Mouse (Mus musculus) embryonic fibroblast, embryonic 13.5 days (primary cell): ENCODE results near the gene 4933425L06Rik.

Experiments
- CTCF ChIP-seq: IDR thresholded peaks from 2 replicates; pipeline ENCODE4 v1.5.1; 2011; ENCODE audit warnings: mild to moderate bottlenecking, control low read depth, low read length, moderate library complexity, borderline replicate concordance; ENCODE audit not compliant: insufficient read depth
- POLR2A ChIP-seq: IDR thresholded peaks from 2 replicates; pipeline ENCODE4 v1.6.1; 2011; ENCODE audit warnings: low read depth, mild to moderate bottlenecking, control low read depth, low read length, moderate library complexity

DNA sequence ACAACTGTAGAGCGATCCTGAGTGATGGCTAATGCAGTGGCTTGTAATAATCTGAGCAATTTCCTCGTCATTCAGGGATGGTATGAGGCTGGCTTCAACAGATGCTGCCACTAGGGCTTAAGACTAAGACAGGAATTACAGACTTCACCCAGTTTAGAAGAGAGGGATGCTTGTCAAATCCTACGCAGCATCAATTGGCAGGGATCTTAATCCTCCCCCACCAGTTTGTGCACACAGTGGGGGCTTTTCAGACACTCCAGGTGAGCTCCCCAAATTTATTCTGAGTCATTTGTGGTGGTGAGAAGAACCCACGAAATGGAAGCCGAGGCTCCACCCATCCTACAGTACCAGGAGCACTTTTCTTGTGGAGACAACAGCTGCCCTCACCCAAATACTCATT, 43.6 kb upstream of the 4933425L06Rik start:
- no peak for TF ChIP-seq POLR2A
- no peak for TF ChIP-seq CTCF
